Mouse (Mus musculus): ENCODE data around the gene Psmd14.

- TF ChIP-seq GATA1 (IDR thresholded peaks at IDR 0.05; ENCODE audit: low read length) (no peak), TAL1 (IDR thresholded peaks at IDR 0.05; ENCODE audit: low read length) (no peak)
Measured at GRCm38 (mm10) chr2:61734175-61734574, 22.7 kb downstream of the Psmd14 start.

All from erythroblast, embryonic 14.5 days (primary cell).